Mouse (Mus musculus) limb, embryonic 11.5 days (tissue): Measurements from ENCODE around the gene Olfr1263. TPM values are rescaled to one million over a fixed set of nuclear protein-coding genes. Genes with fewer than 3 reads are reported as not detected.

Experiments
- ATAC-seq: fragments of 200-750 bp; cut with Nextera tagmentation; 2 replicates; pipeline ENCODE4 v1.8.0; 2017; ENCODE audit warnings: low read depth; ENCODE audit not compliant: insufficient number of reproducible peaks, low FRiP score, low TSS enrichment
- DNase-seq: peaks from one replicate; pipeline ENCODE4 v3.0.0-alpha.2; 2015; ENCODE audit warnings: low spot score
- H3K27ac ChIP-seq: fragments of 300-500 bp; sonication (generic); replicated peaks from 2 replicates; pipeline ENCODE4 v1.5.1; 2014; ENCODE audit warnings: low read depth, mild to moderate bottlenecking, low read length
- H3K27me3 ChIP-seq: fragments of 300-500 bp; sonication (generic); 2 replicates; pipeline ENCODE4 v1.6.1; 2014; ENCODE audit warnings: mild to moderate bottlenecking, low read length, mixed read lengths; ENCODE audit not compliant: control insufficient read depth, insufficient read depth
- H3K36me3 ChIP-seq: fragments of 300-500 bp; sonication (generic); 2 replicates; pipeline ENCODE4 v1.6.1; 2014; ENCODE audit warnings: mild to moderate bottlenecking, low read length, moderate library complexity, mixed read lengths; ENCODE audit not compliant: control insufficient read depth, insufficient read depth
- H3K4me1 ChIP-seq: fragments of 300-500 bp; sonication (generic); 2 replicates; pipeline ENCODE4 v1.6.1; 2014; ENCODE audit warnings: low read length, mixed read lengths; ENCODE audit not compliant: control insufficient read depth, insufficient read depth
- H3K4me2 ChIP-seq: fragments of 300-500 bp; sonication (generic); 2 replicates; pipeline ENCODE4 v1.6.1; 2014; ENCODE audit warnings: low read depth, mild to moderate bottlenecking, moderate library complexity; ENCODE audit not compliant: severe bottlenecking
- H3K4me3 ChIP-seq: fragments of 300-500 bp; sonication (generic); 2 replicates; pipeline ENCODE4 v1.5.1; 2014; ENCODE audit warnings: low read depth, low read length
- H3K9ac ChIP-seq: fragments of 300-500 bp; sonication (generic); 2 replicates; pipeline ENCODE4 v1.6.1; 2014; ENCODE audit warnings: mild to moderate bottlenecking, low read length
- H3K9me3 ChIP-seq: fragments of 300-500 bp; sonication (generic); 2 replicates; pipeline ENCODE4 v1.6.1; 2016; ENCODE audit warnings: low read length; ENCODE audit not compliant: control insufficient read depth
- WGBS: fragments of 180-500 bp; shearing (Covaris S2); extraction: QIAGEN DNeasy Blood & Tissue Kit; methylation state at CpG from one replicate; pipeline ENCODE4 v1.1.7; 2014; 5-methylcytosine and 5-hydroxymethylcytosine counted together
- polyA plus RNA-seq: library from polyadenylated mRNA; unstranded; fragments of >200 nt; fragmentation: Nextera tagmentation; extraction: Ambion mirVana; gene quantifications from 2 replicates; pipeline ENCODE4 v1.2.1, GENCODE M21; 2014

Olfr1263 gene
- polyA plus RNA-seq = not detected in 2 replicates

- 77% methylated on average over 2 of the region's 2 CpGs for WGBS
These were observed at the start of gene Olfr1263 for GRCm38 (mm10) chr2:90011831-90012230. Olfr1263 (plus strand) TSS chr2:90012131.

GRCm38 (mm10) chr2:89974184-89974583 lies 37.7 kb upstream of the Olfr1263 start, which contains the start of gene Olfr1260:
Olfr1260 (plus strand) TSS chr2:89974340.
- Histone ChIP-seq H3K9me3 (no peaks in the 10 kb centered on the region), H3K4me3 (no peak within 1 kb of the TSS), H3K4me1 (no peaks in the 10 kb centered on the region), H3K9ac (no peak within 1 kb of the TSS), H3K27me3 (no peaks in the 10 kb centered on the region), H3K36me3 (no peaks in the 10 kb centered on the region), H3K4me2 (no peak within 1 kb of the TSS), H3K27ac (no peak within 1 kb of the TSS)
- DNase-seq (no peak), ATAC-seq (no peak)
- 72% methylated on average over 2 of the region's 2 CpGs for WGBS

More at GRCm38 (mm10) chr2:90011831-90012230, at the start of gene Olfr1263:
- H3K4me2 ChIP-seq = no peak within 1 kb of the TSS
- ATAC-seq (no peak), DNase-seq (no peak)
- no peak within 1 kb of the TSS for H3K4me3 ChIP-seq
- no peaks in the 10 kb centered on the region for H3K36me3 ChIP-seq
- H3K27me3 ChIP-seq = no peaks in the 10 kb centered on the region
- H3K27ac ChIP-seq = no peak within 1 kb of the TSS
- no peak within 1 kb of the TSS for H3K9ac ChIP-seq
- H3K4me1 ChIP-seq = no peaks in the 10 kb centered on the region
- H3K9me3 ChIP-seq = no peaks in the 10 kb centered on the region

GRCm38 (mm10) chr2:89977709-89978108 lies 34.2 kb upstream of the Olfr1263 start:
- H3K4me3 ChIP-seq = no peak overlapping the region
- no peaks in the 10 kb centered on the region for H3K4me1 ChIP-seq
- H3K9ac ChIP-seq = no peak overlapping the region
- no peaks in the 10 kb centered on the region for H3K27me3 ChIP-seq
- DNase-seq = no peak
- 84% methylated on average over 2 of the region's 2 CpGs for WGBS
- H3K27ac ChIP-seq = no peak overlapping the region
- no peak for ATAC-seq
- H3K36me3 ChIP-seq = no peaks in the 10 kb centered on the region
- no peak overlapping the region for H3K4me2 ChIP-seq
- H3K9me3 ChIP-seq = no peaks in the 10 kb centered on the region

- no peak within 1 kb of the TSS for H3K27ac ChIP-seq
- H3K9me3 ChIP-seq = no peaks in the 10 kb centered on the region
- no peak within 1 kb of the TSS for H3K4me2 ChIP-seq
- no peaks in the 10 kb centered on the region for H3K27me3 ChIP-seq
- H3K9ac ChIP-seq = no peak within 1 kb of the TSS
- H3K4me1 ChIP-seq = no peaks in the 10 kb centered on the region
- no peak within 1 kb of the TSS for H3K4me3 ChIP-seq
- DNase-seq (no peak), ATAC-seq (no peak)
- no peaks in the 10 kb centered on the region for H3K36me3 ChIP-seq
These were observed 21.0 kb upstream of the Olfr1263 start, which contains the start of gene Olfr1261 for GRCm38 (mm10) chr2:89990921-89991320. Olfr1261 (plus strand) TSS chr2:89991221.

- H3K9me3 ChIP-seq = no peaks in the 10 kb centered on the region
- no peak within 1 kb of the TSS for H3K4me2 ChIP-seq
- DNase-seq (no peak), ATAC-seq (no peak)
- no peak within 1 kb of the TSS for H3K4me3 ChIP-seq
- no peak within 1 kb of the TSS for H3K9ac ChIP-seq
- H3K27ac ChIP-seq = no peak within 1 kb of the TSS
- no peaks in the 10 kb centered on the region for H3K27me3 ChIP-seq
- no peaks in the 10 kb centered on the region for H3K36me3 ChIP-seq
- no peaks in the 10 kb centered on the region for H3K4me1 ChIP-seq
These were observed 12.1 kb upstream of the Olfr1263 start, which contains the start of gene Olfr1262 for GRCm38 (mm10) chr2:89999845-90000244. Olfr1262 (plus strand) TSS chr2:90000145.

GRCm38 (mm10) chr2:90025477-90025876 lies 13.5 kb downstream of the Olfr1263 start, which contains the start of gene Olfr1264:
Olfr1264 (minus strand) TSS chr2:90025577.
- Histone ChIP-seq H3K27ac (no peak within 1 kb of the TSS), H3K36me3 (no peaks in the 10 kb centered on the region), H3K4me3 (no peak within 1 kb of the TSS), H3K27me3 (no peaks in the 10 kb centered on the region), H3K4me2 (no peak within 1 kb of the TSS), H3K4me1 (no peaks in the 10 kb centered on the region), H3K9me3 (no peaks in the 10 kb centered on the region), H3K9ac (no peak within 1 kb of the TSS)
- no peak for DNase-seq
- ATAC-seq = no peak
- 15% methylated on average over 2 of the region's 2 CpGs for WGBS

- Histone ChIP-seq H3K4me2 (no peak within 1 kb of the TSS), H3K4me1 (no peaks in the 10 kb centered on the region), H3K9ac (no peak within 1 kb of the TSS), H3K27ac (no peak within 1 kb of the TSS), H3K36me3 (no peaks in the 10 kb centered on the region), H3K9me3 (no peaks in the 10 kb centered on the region), H3K4me3 (no peak within 1 kb of the TSS), H3K27me3 (no peaks in the 10 kb centered on the region)
- no peak for DNase-seq
- ATAC-seq = no peak
These were observed 23.1 kb downstream of the Olfr1263 start, which contains the start of gene Olfr1265 for GRCm38 (mm10) chr2:90035037-90035436. Olfr1265 (plus strand) TSS chr2:90035337.

GRCm38 (mm10) chr2:90063494-90063893 lies 51.6 kb downstream of the Olfr1263 start, which contains the start of gene Olfr140:
Olfr140 (minus strand) TSS chr2:90063594.
- no peak for ATAC-seq
- no peaks in the 10 kb centered on the region for H3K4me1 ChIP-seq
- H3K27ac ChIP-seq = no peak within 1 kb of the TSS
- H3K36me3 ChIP-seq = no peaks in the 10 kb centered on the region
- H3K4me2 ChIP-seq = no peak within 1 kb of the TSS
- no peaks in the 10 kb centered on the region for H3K27me3 ChIP-seq
- no peaks in the 10 kb centered on the region for H3K9me3 ChIP-seq
- no peak for DNase-seq
- H3K9ac ChIP-seq = no peak within 1 kb of the TSS
- H3K4me3 ChIP-seq = no peak within 1 kb of the TSS
